Mouse (Mus musculus) intestine, embryonic 15.5 days (tissue): ENCODE results near the gene Slc30a2. TPM values are rescaled to one million over a fixed set of nuclear protein-coding genes. Genes with fewer than 3 reads are reported as not detected.
"Not testable (repeated sequence)": the region's sequence is repeated elsewhere in the genome, so short reads cannot be mapped to it uniquely, and the experiment has no call there.

Source experiments
- ATAC-seq: fragments of 200-750 bp; cut with Nextera tagmentation; 2 replicates; pipeline ENCODE4 v1.8.0; 2017; ENCODE audit warnings: moderate TSS enrichment, moderate library complexity
- H3K27ac ChIP-seq: fragments of 300-500 bp; sonication (generic); 2 replicates; pipeline ENCODE4 v1.5.1; 2015; ENCODE audit warnings: mild to moderate bottlenecking, inconsistent platforms
- H3K27me3 ChIP-seq: fragments of 300-500 bp; sonication (generic); replicated peaks from 2 replicates; pipeline ENCODE4 v1.6.1; 2015; ENCODE audit warnings: inconsistent platforms
- H3K36me3 ChIP-seq: fragments of 300-500 bp; sonication (generic); 2 replicates; pipeline ENCODE4 v1.6.1; 2015; ENCODE audit warnings: inconsistent platforms
- H3K4me1 ChIP-seq: fragments of 300-500 bp; sonication (generic); replicated peaks from 2 replicates; pipeline ENCODE4 v1.6.1; 2015; ENCODE audit warnings: inconsistent platforms
- H3K4me2 ChIP-seq: fragments of 300-500 bp; sonication (generic); replicated peaks from 2 replicates; pipeline ENCODE4 v1.6.1; 2015; ENCODE audit warnings: mild to moderate bottlenecking, inconsistent platforms
- H3K4me3 ChIP-seq: fragments of 300-500 bp; sonication (generic); replicated peaks from 2 replicates; pipeline ENCODE4 v1.5.1; 2015; ENCODE audit warnings: inconsistent platforms
- H3K9ac ChIP-seq: fragments of 300-500 bp; sonication (generic); 2 replicates; pipeline ENCODE4 v1.6.1; 2015; ENCODE audit warnings: inconsistent platforms
- H3K9me3 ChIP-seq: fragments of 300-500 bp; sonication (generic); 2 replicates; pipeline ENCODE4 v1.6.1; 2016; ENCODE audit warnings: inconsistent platforms
- WGBS: fragments of 180-500 bp; shearing (Covaris S2); methylation state at CpG from one replicate; pipeline ENCODE4 v1.1.7; 2015; 5-methylcytosine and 5-hydroxymethylcytosine counted together
- polyA plus RNA-seq: library from polyadenylated mRNA; unstranded; fragments of >200 nt; fragmentation: Nextera tagmentation; extraction: Ambion mirVana; gene quantifications from 2 replicates; pipeline ENCODE4 v1.2.1, GENCODE M21; 2015

Slc30a2 gene
- polyA plus RNA-seq, 1 experiment from 2014 or later: 4.4 TPM

- Histone ChIP-seq H3K4me3 (no peak overlapping the region), H3K4me2 (no peak overlapping the region), H3K27ac (peak overlapping the region; percentile 0; the same call in 1 of the 2 replicates), H3K9me3 (no peaks in the 10 kb centered on the region), H3K9ac (no peak overlapping the region), H3K27me3 (no peaks in the 10 kb centered on the region), H3K36me3 (no peaks in the 10 kb centered on the region), H3K4me1 (peaks cover 3% of the 10 kb centered on the region; the same call in 1 of the 2 replicates)
- ATAC-seq: peak; percentile 85
- WGBS: 56% methylated on average over 5 of the region's 5 CpGs
Observed at GRCm38 (mm10) chr4:134326859-134327530, 16.0 kb upstream of the Slc30a2 start.

GRCm38 (mm10) chr4:134328151-134328550 is 14.8 kb upstream of the Slc30a2 start:
- ATAC-seq: no peak
- H3K9ac ChIP-seq: no peak overlapping the region
- H3K4me1 ChIP-seq: peaks cover 3% of the 10 kb centered on the region; the same call in 1 of the 2 replicates
- H3K36me3 ChIP-seq: no peaks in the 10 kb centered on the region
- WGBS: 57% methylated on average over 8 of the region's 8 CpGs
- H3K4me2 ChIP-seq: 0 out of 2 replicates have a peak overlapping the region, but pooled peaks have one; percentile 9
- H3K27ac ChIP-seq: no peak overlapping the region
- H3K9me3 ChIP-seq: no peaks in the 10 kb centered on the region
- no peaks in the 10 kb centered on the region for H3K27me3 ChIP-seq
- H3K4me3 ChIP-seq: no peak overlapping the region

- ATAC-seq: no peak
- no peaks in the 10 kb centered on the region for H3K27me3 ChIP-seq
- H3K27ac ChIP-seq: no peak overlapping the region
- no peak overlapping the region for H3K4me2 ChIP-seq
- no peak overlapping the region for H3K4me3 ChIP-seq
- no peaks in the 10 kb centered on the region for H3K36me3 ChIP-seq
- 83% methylated on average over 8 of the region's 8 CpGs for WGBS
- no peak overlapping the region for H3K9ac ChIP-seq
- H3K4me1 ChIP-seq: peaks cover 3% of the 10 kb centered on the region; the same call in 1 of the 2 replicates
- no peaks in the 10 kb centered on the region for H3K9me3 ChIP-seq
Observed at GRCm38 (mm10) chr4:134328832-134329231, 14.1 kb upstream of the Slc30a2 start.

GRCm38 (mm10) chr4:134330281-134330680 is 12.7 kb upstream of the Slc30a2 start:
- Histone ChIP-seq H3K27ac (no peak overlapping the region), H3K36me3 (no peaks in the 10 kb centered on the region), H3K27me3 (no peaks in the 10 kb centered on the region), H3K4me1 (peaks cover 3% of the 10 kb centered on the region; the same call in 1 of the 2 replicates), H3K4me3 (no peak overlapping the region), H3K9ac (no peak overlapping the region), H3K9me3 (no peaks in the 10 kb centered on the region), H3K4me2 (no peak overlapping the region)
- ATAC-seq: no peak
- WGBS: 60% methylated on average over 5 of the region's 5 CpGs

GRCm38 (mm10) chr4:134341231-134341630 is 1.8 kb upstream of the Slc30a2 start:
- peaks cover 19% of the 10 kb centered on the region for H3K4me1 ChIP-seq
- H3K9ac ChIP-seq, H3K4me3 ChIP-seq, H3K9me3 ChIP-seq, H3K27ac ChIP-seq, ATAC-seq, H3K4me2 ChIP-seq, H3K36me3 ChIP-seq: not testable (repeated sequence)
- WGBS: 76% methylated on average over 6 of the region's 6 CpGs
- peaks cover 28% of the 10 kb centered on the region for H3K27me3 ChIP-seq

- Histone ChIP-seq H3K4me1 (peaks cover 19% of the 10 kb centered on the region), H3K27ac (no peak overlapping the region), H3K9ac (no peak overlapping the region), H3K4me2 (peak overlapping the region; percentile 71; the same call in 1 of the 2 replicates), H3K4me3 (no peak overlapping the region), H3K9me3 (no peaks in the 10 kb centered on the region), H3K36me3 (no peaks in the 10 kb centered on the region), H3K27me3 (peaks cover 28% of the 10 kb centered on the region)
- WGBS: 40% methylated on average over 11 of the region's 11 CpGs
- ATAC-seq: no peak
Observed at GRCm38 (mm10) chr4:134342213-134342779, 685 bp upstream of the Slc30a2 start.

GRCm38 (mm10) chr4:134344620-134345019 is 1.6 kb downstream of the Slc30a2 start:
- Histone ChIP-seq H3K4me3 (no peak overlapping the region), H3K36me3 (no peaks in the 10 kb centered on the region), H3K27ac (no peak overlapping the region), H3K9me3 (no peaks in the 10 kb centered on the region), H3K9ac (no peak overlapping the region), H3K4me2 (no peak overlapping the region), H3K27me3 (peaks cover 28% of the 10 kb centered on the region), H3K4me1 (peaks cover 19% of the 10 kb centered on the region)
- WGBS: 44% methylated on average over 3 of the region's 3 CpGs
- ATAC-seq: no peak

- H3K36me3 ChIP-seq: no peaks in the 10 kb centered on the region
- no peak overlapping the region for H3K4me2 ChIP-seq
- H3K9me3 ChIP-seq: no peaks in the 10 kb centered on the region
- no peak overlapping the region for H3K4me3 ChIP-seq
- no peak for ATAC-seq
- no peak overlapping the region for H3K9ac ChIP-seq
- WGBS: 90% methylated on average over 15 of the region's 15 CpGs
- no peak overlapping the region for H3K27ac ChIP-seq
- H3K27me3 ChIP-seq: peaks cover 27% of the 10 kb centered on the region
- H3K4me1 ChIP-seq: peaks cover 19% of the 10 kb centered on the region
Observed at GRCm38 (mm10) chr4:134345802-134346201, 2.8 kb downstream of the Slc30a2 start.

- 75% methylated on average over 11 of the region's 11 CpGs for WGBS
- no peak for ATAC-seq
Observed at GRCm38 (mm10) chr4:134348078-134348477, 5.1 kb downstream of the Slc30a2 start.

GRCm38 (mm10) chr4:134348545-134348944 is 5.6 kb downstream of the Slc30a2 start:
- H3K36me3 ChIP-seq: no peaks in the 10 kb centered on the region
- ATAC-seq: no peak
- H3K9me3 ChIP-seq: no peaks in the 10 kb centered on the region
- H3K4me1 ChIP-seq: peaks cover 25% of the 10 kb centered on the region
- no peak overlapping the region for H3K9ac ChIP-seq
- WGBS: 69% methylated on average over 5 of the region's 5 CpGs
- peaks cover 5% of the 10 kb centered on the region for H3K27me3 ChIP-seq
- no peak overlapping the region for H3K4me3 ChIP-seq
- H3K27ac ChIP-seq: no peak overlapping the region
- H3K4me2 ChIP-seq: no peak overlapping the region

More at GRCm38 (mm10) chr4:134348078-134348477, 5.1 kb downstream of the Slc30a2 start:
- no peak overlapping the region for H3K9ac ChIP-seq
- H3K4me3 ChIP-seq: no peak overlapping the region
- H3K4me1 ChIP-seq: peaks cover 26% of the 10 kb centered on the region
- H3K36me3 ChIP-seq: no peaks in the 10 kb centered on the region
- H3K27me3 ChIP-seq: peaks cover 10% of the 10 kb centered on the region
- no peaks in the 10 kb centered on the region for H3K9me3 ChIP-seq
- no peak overlapping the region for H3K4me2 ChIP-seq
- no peak overlapping the region for H3K27ac ChIP-seq

- no peak for ATAC-seq
- Histone ChIP-seq H3K4me1 (peaks cover 28% of the 10 kb centered on the region), H3K36me3 (no peaks in the 10 kb centered on the region), H3K27ac (no peak overlapping the region), H3K4me3 (no peak overlapping the region), H3K9ac (no peak overlapping the region), H3K4me2 (no peak overlapping the region), H3K27me3 (no peaks in the 10 kb centered on the region), H3K9me3 (no peaks in the 10 kb centered on the region)
- WGBS: 83% methylated on average over 7 of the region's 7 CpGs
Observed at GRCm38 (mm10) chr4:134349829-134350228, 6.8 kb downstream of the Slc30a2 start.

- H3K4me3 ChIP-seq: no peak overlapping the region
- H3K27me3 ChIP-seq: no peaks in the 10 kb centered on the region
- 89% methylated on average over 6 of the region's 6 CpGs for WGBS
- ATAC-seq: no peak
- H3K4me2 ChIP-seq: no peak overlapping the region
- H3K9ac ChIP-seq: no peak overlapping the region
- peaks cover 36% of the 10 kb centered on the region for H3K4me1 ChIP-seq
- no peaks in the 10 kb centered on the region for H3K9me3 ChIP-seq
- no peak overlapping the region for H3K27ac ChIP-seq
- H3K36me3 ChIP-seq: no peaks in the 10 kb centered on the region
Observed at GRCm38 (mm10) chr4:134350641-134351040, 7.7 kb downstream of the Slc30a2 start.
